Mouse (Mus musculus): Measurements from ENCODE around the gene Prrt4.
"Not testable (repeated sequence)": the region's sequence is repeated elsewhere in the genome, so short reads cannot be mapped to it uniquely, and the experiment has no call there.

Gene Prrt4

DNA sequence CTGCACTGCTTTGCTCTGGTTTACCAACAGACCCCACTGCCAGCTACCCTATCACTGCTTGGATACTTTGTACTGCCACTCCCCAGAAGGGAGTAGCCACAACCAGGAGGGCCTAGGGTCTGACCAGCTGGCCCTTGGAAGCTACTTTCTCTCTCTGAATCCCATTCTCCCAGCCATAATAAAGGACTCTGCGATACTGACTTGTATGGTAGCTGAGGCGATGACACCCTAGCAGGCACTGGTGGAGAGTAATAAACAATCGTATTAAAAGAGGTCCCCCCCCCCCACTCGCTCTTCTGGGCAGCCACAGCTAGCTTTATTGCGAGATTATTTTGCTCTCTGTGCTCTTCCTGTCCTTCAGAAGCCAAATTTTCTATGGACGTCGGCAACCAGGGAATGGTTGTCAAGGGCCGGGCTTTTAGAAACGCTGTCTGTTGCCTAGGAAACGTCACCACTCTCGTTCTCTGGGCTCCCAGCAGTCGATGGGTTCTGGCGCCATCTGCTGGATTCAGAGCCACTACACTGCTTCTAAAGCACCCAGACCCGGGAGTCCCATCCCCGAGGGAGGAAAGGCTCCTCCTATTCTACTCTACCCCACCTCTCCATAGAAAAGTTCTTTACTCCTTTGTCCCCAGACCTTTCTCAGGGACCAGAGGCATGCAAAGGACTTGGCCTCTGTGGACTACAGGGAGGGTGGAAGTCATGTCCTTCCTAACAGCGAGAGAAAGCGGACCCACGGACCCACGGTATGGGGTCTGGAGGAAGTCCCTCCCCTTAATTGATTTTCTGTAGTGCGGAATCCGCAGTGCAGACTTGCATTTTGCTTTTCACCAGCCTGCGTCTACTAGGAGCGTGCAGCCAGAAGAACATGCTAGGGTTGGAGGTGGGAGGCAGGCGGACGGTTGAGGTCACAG is 19.2 kb upstream of the Prrt4 start:
- DNase-seq (ENCODE audit: low read depth) = peak; percentile 97

GRCm38 (mm10) chr6:29195846-29196698 is 16.7 kb upstream of the Prrt4 start:
- DNase-seq (ENCODE audit: low read depth) = peak; percentile 71

DNA sequence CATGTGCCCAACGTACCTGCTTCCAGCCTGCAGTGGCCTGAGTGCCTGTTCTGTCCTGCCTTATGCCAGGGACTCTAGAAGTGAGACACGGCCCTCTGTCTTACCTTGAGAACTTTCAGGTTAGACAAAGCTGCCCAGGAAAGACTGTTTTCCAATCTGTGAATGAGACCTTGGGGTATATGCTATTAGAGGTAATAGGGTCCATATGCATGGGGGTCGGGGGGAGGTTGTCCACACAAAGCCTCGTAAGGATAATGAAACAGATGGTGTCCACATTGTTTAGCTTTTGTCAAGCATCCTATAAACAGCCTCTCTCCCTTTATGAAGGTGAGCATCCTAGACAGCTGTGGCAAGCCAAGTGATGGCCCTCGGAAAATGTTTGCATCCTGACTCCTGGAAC is 15.8 kb upstream of the Prrt4 start:
- DNase-seq (ENCODE audit: low read depth) = no peak

DNA sequence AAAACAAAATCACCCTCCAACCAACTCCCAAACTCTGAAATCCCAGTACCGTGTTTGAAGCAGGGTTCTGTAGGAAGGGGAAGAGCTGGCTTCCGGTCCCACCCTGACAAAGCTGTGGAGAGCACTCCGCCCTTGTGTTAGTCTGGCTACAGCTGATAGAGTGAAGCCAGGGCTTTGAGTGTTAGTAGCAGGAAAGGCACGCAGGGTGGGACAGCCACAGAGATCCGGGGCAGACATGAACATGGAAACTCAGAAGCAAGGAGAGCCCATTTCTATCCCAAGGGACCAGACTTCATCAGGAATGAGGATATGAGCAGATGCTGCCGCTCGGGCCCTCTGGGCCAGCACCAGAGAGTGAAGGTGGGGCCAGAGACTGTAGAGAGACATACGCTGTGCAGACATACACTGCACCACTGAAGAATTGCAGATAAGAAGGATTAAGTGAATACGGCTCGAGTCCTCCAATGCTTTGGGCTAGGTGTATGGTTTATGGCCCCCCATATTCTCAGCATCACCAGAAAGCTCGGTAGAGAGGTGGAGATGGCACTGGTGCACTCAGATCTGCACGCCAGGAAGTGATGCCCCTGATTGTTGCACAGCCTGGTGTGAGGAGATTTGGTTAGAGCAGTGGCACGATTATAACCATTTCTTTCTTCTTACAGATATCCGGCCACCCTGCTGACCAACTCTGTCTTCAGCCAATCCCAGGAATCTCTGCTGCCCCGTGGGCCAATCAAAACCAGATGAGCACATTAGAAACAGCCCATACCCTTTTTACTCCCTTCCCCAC is 14.8 kb upstream of the Prrt4 start:
- peak; percentile 45 for DNase-seq (ENCODE audit: low read depth)

GRCm38 (mm10) chr6:29187936-29188335 is 8.6 kb upstream of the Prrt4 start:
- DNase-seq (ENCODE audit: low read depth) = no peak

GRCm38 (mm10) chr6:29179843-29180242 is 459 bp upstream of the Prrt4 start:
- no peak for DNase-seq (ENCODE audit: low read depth)

DNA sequence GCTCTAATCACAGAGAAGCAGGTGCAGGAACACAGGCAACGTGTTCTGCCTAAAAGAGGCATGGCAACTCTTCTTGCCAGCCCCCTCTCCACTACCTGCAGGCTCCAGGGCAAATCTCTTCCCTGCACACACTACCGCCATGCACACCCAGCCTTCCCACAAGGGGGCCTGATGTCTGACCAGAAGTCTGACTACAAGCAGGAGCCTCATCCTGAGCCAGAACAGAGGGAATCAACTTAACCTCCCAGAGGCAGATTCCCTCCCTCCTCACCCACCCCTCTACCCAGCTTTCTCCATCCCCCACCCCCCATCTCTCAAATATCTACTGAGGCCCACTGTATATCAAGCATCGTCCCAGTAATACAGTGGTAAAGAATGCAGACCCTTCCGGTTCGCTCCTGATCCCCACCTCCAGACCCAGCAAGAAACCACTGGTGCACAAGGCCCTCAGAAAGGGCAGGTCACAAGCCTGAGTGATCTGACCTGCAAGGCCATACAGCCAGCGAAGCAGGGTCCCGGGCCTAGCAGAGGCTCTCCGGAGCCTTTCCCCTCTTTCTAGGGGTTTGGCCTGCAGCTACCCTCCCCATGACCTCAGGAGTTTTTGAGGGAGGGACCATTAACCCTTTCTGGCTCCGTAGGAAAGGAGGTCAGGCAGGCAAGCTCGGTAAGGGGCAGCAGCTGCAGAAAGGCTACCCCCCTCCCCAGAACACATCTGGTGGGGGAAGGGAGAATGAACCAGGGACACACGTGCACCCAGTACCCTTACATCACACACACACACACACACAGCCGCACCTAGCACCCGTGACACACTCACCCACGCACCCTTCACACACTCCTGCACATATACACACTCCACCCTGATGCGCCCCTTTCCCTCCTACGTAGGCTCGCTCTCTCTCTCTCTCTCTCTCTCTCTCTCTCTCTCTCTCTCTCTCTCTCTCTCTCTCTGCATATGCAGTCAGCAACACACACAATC is 1.2 kb downstream of the Prrt4 start:
- DNase-seq (ENCODE audit: low read depth) = peak; percentile 28

DNA sequence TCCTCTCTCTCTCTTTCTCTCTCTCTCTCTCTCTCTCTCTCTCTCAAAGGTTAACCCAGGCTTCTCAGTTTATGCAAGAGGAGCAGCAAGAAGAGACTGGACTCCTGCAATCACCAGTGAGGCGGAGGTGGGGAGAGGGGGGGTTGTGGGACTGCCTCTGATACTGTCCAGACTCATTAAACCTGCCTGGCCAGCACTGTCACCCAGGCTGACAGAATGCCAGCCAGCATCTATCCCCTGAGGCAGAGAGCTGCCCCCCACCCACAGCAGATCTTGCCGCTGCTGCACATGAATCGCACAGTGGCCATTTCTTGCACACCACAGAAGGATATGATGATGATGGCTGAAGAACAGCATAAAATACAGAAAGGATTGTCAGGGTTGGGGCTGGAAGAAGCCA is 4.3 kb downstream of the Prrt4 start:
- DNase-seq (ENCODE audit: low read depth) = no peak

GRCm38 (mm10) chr6:29174368-29174767 is 5.0 kb downstream of the Prrt4 start:
- no peak for DNase-seq (ENCODE audit: low read depth)

DNA sequence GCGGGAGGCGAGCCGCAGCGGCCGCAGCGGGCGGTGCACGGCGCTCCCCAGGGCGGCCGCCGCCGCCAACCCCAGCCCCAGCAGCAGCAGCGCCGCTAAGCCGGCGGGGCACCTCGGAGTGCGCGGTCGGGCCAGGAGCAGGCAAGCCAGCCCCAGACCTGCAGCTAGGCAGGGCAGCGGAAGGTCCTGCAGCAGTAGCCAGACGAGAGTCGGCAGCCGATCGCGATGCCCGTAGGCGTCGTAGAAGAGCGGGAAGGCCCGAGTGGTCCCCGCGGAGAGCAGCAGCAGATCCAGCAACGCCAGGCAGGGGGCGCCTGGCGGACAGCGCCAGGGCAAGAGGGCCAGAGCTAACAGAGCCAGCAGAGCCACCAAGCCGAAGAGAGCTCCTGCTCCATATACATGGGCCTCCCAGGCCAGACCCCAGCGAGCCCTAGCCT is 8.4 kb downstream of the Prrt4 start:
- DNase-seq (ENCODE audit: low read depth) = peak; percentile 88

DNA sequence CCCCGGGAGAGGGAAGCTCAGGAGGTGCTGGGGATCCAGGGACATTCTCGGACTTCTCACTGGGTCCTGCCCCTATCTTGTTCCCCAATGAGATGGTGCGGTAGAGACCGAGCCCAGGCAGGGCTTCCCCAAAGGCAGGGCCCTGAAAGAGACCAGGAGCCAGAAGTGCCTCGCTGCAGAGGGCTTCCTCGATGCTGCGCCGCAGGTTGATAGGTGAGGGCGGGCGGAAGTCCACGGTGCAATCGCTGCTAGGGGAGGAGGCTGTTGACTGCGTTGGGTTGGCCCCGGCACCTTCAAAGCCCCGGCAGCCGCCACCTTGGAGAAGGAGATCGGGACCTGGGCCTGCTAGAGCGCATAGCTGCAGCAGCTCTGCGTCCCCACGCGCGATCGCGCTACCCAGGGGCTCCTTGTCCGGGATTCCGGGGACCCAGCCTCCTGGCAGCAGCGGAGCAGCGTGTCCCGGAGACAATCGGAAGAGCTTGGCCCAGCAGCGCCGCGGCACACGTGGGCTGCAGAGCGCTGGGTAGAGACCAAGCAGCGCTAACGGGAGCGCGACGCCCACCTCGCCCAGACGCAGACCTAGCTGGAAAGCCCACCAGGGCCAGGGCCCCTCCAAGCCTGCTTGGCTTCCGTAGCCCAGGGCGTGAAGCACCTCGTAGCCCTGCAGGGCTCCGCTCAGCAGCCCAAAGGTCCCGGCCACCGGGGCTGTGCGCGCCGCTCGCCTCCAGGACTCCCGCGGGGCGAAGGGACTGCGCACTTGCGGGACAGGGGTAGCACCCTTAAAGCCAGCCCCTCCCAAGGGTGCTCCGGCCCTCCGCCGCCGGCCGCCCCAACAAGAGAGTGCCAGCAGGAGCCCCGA is 9.1 kb downstream of the Prrt4 start:
- DNase-seq (ENCODE audit: low read depth) = no peak

DNA sequence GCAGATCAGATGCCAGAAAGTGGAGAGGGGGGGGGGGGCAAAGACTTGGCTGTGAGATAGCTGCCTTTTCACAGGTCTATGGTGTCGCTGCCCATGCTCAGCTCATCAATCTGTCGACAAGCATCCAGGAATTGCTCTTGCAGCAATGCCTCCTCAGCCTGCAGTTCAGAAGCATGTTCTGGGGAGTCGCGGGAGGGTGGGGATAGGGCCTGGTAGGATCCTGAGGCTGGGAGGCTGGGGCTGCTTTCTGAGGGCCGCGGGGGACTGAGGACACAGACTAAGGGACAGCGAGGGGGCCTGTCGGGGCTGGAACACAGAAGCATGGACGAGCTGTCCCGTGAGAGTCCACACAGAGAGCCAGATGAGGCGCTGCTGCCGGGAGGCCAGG is 9.7 kb downstream of the Prrt4 start:
- DNase-seq (ENCODE audit: low read depth) = no peak

GRCm38 (mm10) chr6:29168871-29169270 is 10.5 kb downstream of the Prrt4 start:
- no peak for DNase-seq (ENCODE audit: low read depth)

DNA sequence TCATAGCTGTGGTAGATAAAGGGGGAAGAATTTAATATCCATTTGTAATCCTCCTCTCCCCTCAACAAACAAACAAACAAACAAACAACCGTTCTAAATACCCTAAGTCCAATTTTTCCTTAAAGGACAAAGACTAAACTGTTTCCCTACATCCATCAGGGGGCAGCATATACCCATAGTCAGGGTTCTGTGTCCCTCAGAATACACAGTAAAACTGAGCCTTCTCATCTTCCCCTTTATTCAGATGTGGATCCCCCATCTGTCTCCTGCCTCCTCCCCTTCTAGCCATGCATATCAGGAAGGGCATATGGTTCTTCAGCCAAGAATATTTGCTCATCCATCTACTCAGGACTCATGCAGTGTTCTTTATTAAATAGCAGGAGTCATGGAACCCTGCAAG is 13.2 kb downstream of the Prrt4 start:
- peak; percentile 87 for DNase-seq (ENCODE audit: low read depth)

GRCm38 (mm10) chr6:29164314-29165244 is 14.8 kb downstream of the Prrt4 start, which contains the start of gene Rbm28:
Gene Rbm28 (minus strand): TSS chr6:29165006.
- peak; percentile 99 for DNase-seq (ENCODE audit: low read depth)

GRCm38 (mm10) chr6:29161291-29161690 is 18.1 kb downstream of the Prrt4 start:
- not testable (repeated sequence) for DNase-seq (ENCODE audit: low read depth)

DNA sequence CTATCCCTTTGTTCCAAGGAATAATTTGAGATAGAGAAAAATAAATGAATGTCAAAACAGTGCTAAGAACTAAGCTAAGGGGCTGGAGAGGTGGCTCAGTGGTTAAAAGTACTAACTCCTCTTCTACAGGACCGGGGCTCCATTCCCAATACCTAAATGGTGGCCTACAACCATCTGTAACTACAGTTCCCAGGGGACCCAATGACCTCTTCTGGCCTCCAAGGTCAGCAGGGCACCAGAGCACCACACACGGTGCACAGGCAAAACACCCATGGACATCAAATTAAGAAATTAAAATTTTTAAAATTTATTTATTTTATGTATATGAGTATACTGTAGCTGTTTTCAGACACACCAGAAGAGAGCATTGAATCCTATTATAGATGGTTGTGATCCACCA is 18.6 kb downstream of the Prrt4 start:
- no peak for DNase-seq (ENCODE audit: low read depth)

DNA sequence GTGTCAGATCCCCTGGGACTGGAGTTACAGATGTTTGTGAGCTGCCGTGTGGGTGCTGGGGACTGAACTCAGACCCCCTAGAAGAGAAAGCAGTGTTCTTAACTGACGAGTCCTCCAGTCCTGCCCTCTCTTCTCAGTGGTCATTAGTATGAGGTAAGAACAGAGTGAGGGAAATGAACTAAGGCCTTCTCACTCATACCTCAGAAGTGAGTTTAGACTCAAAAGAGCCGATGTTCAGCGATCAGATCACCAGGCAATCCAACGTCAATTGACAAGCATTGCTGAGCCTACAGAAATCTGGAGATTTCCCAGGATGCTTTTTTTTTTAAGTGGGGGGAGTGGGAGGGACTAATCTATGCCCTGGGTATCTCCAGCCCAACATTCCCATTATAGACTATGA is 23.1 kb downstream of the Prrt4 start:
- DNase-seq (ENCODE audit: low read depth) = no peak

DNA sequence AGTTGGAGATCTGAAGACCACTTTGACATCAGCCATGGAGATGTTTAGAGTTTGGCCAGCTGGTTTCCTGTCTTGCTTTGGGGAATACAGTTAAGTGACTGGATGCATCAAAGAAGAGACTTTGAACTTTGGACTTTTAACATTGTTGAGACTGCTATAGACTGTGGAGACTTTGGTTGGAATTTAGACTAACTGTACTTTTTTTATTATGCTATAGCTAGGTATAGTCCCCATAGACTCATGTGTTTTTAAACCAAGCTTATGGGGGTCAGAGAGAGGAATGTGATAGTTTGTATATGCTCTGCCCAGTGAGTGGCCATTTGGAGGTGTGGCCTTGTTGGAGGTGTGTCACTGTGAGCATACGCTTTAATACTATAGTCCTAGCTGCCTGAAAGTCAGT is 29.4 kb downstream of the Prrt4 start:
- DNase-seq (ENCODE audit: low read depth) = no peak
